Mouse (Mus musculus) cerebellum, adult 2 months (tissue): ENCODE results near the gene Tsen54. TPM values are rescaled to one million over a fixed set of nuclear protein-coding genes. Genes with fewer than 3 reads are reported as not detected.
"Not testable (repeated sequence)": the region's sequence is repeated elsewhere in the genome, so short reads cannot be mapped to it uniquely, and the experiment has no call there.

Source experiments
- DNase-seq, 2 experiments: peaks; one replicate each; pipeline ENCODE4 v3.0.0; 2021
- H3K27ac ChIP-seq: fragments of 200-500 bp; 2 replicates; pipeline ENCODE4 v1.5.1; 2012; ENCODE audit warnings: low read length, control low read depth, inconsistent platforms; ENCODE audit not compliant: insufficient read depth
- H3K27me3 ChIP-seq: fragments of 200-500 bp; 2 replicates; pipeline ENCODE4 v1.6.1; 2012; ENCODE audit warnings: inconsistent platforms, mild to moderate bottlenecking, low read length, moderate library complexity; ENCODE audit not compliant: control insufficient read depth, insufficient read depth
- H3K4me1 ChIP-seq: fragments of 200-500 bp; 2 replicates; pipeline ENCODE4 v1.6.1; 2011; ENCODE audit warnings: low read length; ENCODE audit not compliant: control insufficient read depth, insufficient read depth
- H3K4me3 ChIP-seq: fragments of 200-500 bp; replicated peaks from 2 replicates; pipeline ENCODE3; 2011; ENCODE audit warnings: mild to moderate bottlenecking, low read depth, low read length, control low read depth; ENCODE audit not compliant: insufficient read depth
- CTCF ChIP-seq: fragments of 200-500 bp; IDR thresholded peaks from 2 replicates; pipeline ENCODE4 v1.5.1; 2011; ENCODE audit warnings: low read depth, mild to moderate bottlenecking, control low read depth, low read length, moderate library complexity, borderline replicate concordance; ENCODE audit not compliant: insufficient read depth
- POLR2A ChIP-seq: fragments of 200-500 bp; IDR thresholded peaks from 2 replicates; pipeline ENCODE4 v1.6.1; 2011; ENCODE audit warnings: low read length, control low read depth, borderline replicate concordance; ENCODE audit not compliant: insufficient read depth
- WGBS: fragments of 180-500 bp; shearing (Covaris S2); methylation state at CpG from one replicate; pipeline ENCODE4 v1.1.7; 2018; 5-methylcytosine and 5-hydroxymethylcytosine counted together
- polyA plus RNA-seq: library from polyadenylated mRNA; depleted of rRNA; stranded (reverse); fragments of >200 nt; gene quantifications from 2 replicates; pipeline ENCODE4 v1.2.3, GENCODE M21; 2012

The Tsen54 gene
- polyA plus RNA-seq, 1 experiment: 25.0 TPM

DNA sequence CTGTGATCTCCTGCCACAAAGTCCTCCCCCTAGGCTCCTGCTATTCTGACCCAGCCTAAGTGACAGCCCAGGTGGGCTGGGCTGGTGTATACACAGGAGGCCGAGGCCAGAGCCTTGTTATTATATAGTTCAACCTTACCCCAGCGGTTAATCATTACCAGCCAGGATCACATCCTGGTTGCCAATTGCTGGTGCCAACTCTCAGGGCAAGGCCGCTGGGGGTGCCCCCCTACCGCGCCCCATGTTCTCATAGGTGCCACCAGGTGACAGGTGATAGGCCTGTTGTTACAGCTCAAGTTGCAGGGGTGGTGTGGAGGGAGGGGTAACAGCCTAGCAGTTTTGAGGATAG is 29.3 kb downstream of the Tsen54 start:
- DNase-seq: no peak
- TF ChIP-seq POLR2A: no peak
- no peak for TF ChIP-seq CTCF
- Histone ChIP-seq H3K4me1 (peaks cover 6% of the 10 kb centered on the region), H3K4me3 (no peak overlapping the region), H3K27ac (no peak overlapping the region), H3K27me3 (no peaks in the 10 kb centered on the region)
- WGBS: 92% methylated on average over 5 of the region's 5 CpGs

DNA sequence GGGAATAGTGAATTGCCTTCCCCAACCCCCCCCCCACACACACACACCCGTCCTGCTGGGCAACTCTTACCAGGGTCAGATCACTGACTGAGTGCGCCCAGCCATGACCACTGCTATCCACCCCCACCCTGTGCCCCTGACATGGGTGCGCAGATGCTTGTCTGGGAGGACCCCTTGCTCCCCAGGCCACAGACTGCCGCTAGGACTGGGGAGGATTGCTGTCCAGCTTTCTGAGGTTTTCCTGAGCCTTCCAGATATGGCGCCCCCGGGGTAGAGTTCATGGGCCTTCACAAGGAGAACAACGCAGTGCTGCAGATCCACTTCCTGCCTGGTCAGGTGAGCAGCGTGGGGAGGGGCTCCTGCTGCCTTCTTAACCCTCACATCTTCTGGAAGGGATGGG is 29.7 kb downstream of the Tsen54 start:
- no peak for DNase-seq
- Histone ChIP-seq H3K4me1 (peaks cover 6% of the 10 kb centered on the region), H3K4me3 (no peak overlapping the region), H3K27me3 (no peaks in the 10 kb centered on the region), H3K27ac (no peak overlapping the region)
- no peak for TF ChIP-seq CTCF
- no peak for TF ChIP-seq POLR2A
- WGBS: 80% methylated on average over 8 of the region's 8 CpGs

DNA sequence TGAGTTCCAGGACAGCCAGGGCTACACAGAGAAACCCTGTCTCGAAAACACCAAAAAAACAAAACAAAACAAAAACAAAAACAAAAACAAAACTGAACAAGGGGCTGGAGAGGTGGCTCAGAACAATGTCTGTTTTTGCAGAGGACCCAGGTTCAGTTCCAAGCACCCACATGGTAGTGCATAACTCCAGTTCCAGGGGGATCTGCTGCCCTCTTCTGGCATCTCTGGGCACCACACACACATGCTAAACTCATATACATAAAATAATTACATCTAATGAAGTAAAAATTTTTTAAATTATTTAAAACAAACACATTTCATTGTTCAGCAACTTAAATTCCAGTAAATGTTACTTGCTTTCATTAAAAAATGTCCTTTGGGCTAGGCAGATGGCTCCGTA is 31.3 kb downstream of the Tsen54 start:
- H3K27ac ChIP-seq: no peak overlapping the region
- TF ChIP-seq POLR2A: no peak
- no peak for TF ChIP-seq CTCF
- H3K4me1 ChIP-seq: peaks cover 6% of the 10 kb centered on the region
- WGBS: 93% methylated on average over 2 of the region's 2 CpGs
- no peaks in the 10 kb centered on the region for H3K27me3 ChIP-seq
- no peak overlapping the region for H3K4me3 ChIP-seq
- no peak for DNase-seq

DNA sequence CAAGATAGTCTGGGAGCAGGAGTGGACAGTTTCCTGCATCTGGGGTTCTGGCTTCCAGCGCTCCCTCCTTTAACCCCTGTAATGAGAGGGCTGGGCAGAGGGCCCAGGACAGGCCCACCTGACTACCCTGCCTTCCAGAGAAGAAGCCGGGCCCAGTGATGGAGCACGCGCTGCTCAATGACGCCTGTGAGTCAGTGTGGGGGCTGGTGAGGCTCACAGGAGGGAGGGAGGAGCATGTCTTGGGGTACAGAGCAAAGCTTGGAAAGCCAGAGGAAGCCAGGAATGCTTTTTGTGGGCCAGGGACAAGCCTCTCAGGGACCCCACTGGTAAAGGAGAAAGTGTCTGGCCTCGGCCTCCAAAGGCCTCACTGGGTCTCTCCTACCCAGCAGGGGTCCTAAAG is 40.1 kb downstream of the Tsen54 start:
- Histone ChIP-seq H3K27me3 (peaks cover 2% of the 10 kb centered on the region; the same call in 1 of the 2 replicates), H3K27ac (no peak overlapping the region), H3K4me3 (no peak overlapping the region), H3K4me1 (no peaks in the 10 kb centered on the region)
- WGBS: 73% methylated on average over 6 of the region's 6 CpGs
- no peak for DNase-seq
- TF ChIP-seq POLR2A (no peak), CTCF (no peak)

DNA sequence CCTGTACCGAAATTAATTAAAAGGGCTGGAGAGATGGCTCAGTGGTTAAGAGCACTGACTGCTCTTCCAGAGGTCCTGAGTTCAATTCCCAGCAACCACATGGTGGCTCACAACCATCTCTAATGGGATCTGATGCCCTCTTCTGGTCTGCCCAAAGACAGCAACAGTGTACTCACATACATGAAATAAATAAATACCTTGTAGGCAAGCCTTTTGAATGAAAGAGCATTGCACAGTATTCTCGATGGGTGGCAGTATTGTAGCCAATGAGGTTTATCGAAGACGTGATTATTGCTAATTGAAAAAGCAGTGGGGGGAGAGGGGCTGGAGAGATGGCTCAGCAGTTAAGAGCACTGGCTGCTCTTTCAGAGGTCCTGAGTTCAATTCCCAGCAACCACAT is 42.6 kb downstream of the Tsen54 start:
- H3K4me3 ChIP-seq, H3K4me1 ChIP-seq, H3K27ac ChIP-seq, DNase-seq, H3K27me3 ChIP-seq: not testable (repeated sequence)
- 94% methylated on average over 4 of the region's 4 CpGs for WGBS

DNA sequence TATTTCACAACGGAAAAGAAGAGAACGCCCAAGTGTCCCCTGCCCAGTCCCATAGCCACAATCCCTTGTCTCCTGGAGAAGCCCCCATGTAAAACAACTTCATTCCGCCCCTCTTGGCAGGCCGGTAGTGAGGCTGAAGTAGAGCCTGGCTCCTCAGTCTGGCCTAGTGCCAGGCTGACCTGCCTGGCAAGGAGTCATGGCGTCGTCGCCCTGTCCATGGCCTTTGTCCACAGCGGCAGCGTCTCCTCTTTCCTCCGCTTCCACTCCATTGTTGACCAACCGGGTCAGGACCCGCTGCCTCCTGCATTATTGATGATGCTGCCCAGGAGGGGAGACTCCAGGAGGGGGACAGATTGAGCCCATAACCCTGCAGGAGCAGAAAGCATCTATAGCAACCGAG is 43.4 kb downstream of the Tsen54 start:
- no peak for DNase-seq
- Histone ChIP-seq H3K4me3 (no peak overlapping the region), H3K27me3 (peaks cover 4% of the 10 kb centered on the region; the same call in 1 of the 2 replicates), H3K4me1 (no peaks in the 10 kb centered on the region), H3K27ac (no peak overlapping the region)
- no peak for TF ChIP-seq POLR2A
- TF ChIP-seq CTCF: no peak
- 35% methylated on average over 13 of the region's 13 CpGs for WGBS

DNA sequence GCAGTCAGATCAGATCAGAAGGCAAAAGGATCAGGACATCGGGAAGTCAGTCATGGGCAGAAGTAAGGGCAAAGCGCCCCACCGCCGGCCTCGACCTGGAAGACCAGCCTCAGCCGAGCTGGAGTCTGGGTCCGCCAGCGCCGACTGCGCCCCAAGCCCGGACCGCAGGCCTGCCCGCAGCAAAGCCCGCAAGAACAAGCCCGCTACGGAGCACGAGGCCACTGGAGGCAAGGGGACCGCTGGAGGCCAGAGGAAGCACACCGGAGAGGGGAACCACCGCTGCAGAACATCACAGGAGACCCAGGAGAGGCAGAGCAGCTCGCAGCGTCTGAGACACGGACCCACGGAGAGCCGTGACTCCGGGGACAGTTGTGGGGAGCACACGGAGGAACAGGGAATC is 43.8 kb downstream of the Tsen54 start, which contains the start of gene Myo15b:
Gene Myo15b, plus strand, starts transcription at position 53 of the 400 bp plus-strand sequence.
- Histone ChIP-seq H3K4me1 (no peaks in the 10 kb centered on the region), H3K27ac (no peak within 1 kb of the TSS), H3K27me3 (peaks cover 4% of the 10 kb centered on the region; the same call in 1 of the 2 replicates), H3K4me3 (no peak within 1 kb of the TSS)
- 13% methylated on average over 27 of the region's 27 CpGs for WGBS
- no peak for TF ChIP-seq CTCF
- TF ChIP-seq POLR2A: no peak
- DNase-seq: no peak

DNA sequence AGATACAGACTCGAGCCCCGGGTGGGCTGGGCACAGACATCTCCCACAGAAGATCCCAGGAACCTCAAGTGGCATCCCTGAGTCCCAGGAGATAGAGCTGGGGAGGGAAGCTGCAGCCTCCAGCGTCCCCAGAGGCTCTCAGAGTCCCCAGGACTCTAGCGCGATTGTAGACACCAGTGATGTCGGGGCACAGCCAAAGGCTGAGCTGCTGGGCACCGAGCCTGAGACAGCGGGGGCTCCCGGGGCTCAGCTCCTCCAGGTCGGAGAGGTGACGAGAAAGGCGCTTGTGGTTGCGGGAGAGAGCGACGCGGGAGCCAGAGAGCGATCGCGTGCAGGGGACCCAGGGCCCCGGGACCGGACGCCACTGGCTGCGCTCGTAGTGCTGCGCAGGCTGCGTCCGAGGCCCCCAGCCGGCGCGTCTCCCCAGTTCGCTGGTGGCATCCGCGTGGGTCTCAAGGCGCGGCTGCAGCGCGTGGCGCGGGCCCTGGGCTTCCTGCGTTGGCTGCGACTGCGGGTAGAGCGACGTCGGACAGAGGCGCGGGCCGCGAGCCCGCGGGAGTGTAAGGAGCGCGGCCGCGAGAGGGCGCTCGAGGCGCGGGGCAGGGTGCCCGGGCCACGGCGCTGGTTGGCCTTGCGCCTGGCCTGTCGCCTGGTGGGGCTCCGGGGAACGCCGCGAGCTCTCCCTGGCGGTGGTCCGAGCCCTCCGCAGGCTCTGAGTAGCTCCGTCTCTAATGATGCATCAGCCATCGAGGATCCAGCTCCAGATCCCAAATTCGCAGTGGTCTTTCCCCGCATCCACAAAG is 44.8 kb downstream of the Tsen54 start:
- Histone ChIP-seq H3K4me1 (no peaks in the 10 kb centered on the region), H3K4me3 (no peak overlapping the region), H3K27me3 (peaks cover 4% of the 10 kb centered on the region; the same call in 1 of the 2 replicates), H3K27ac (no peak overlapping the region)
- DNase-seq: peak; percentile 64 to 71
- no peak for TF ChIP-seq POLR2A
- TF ChIP-seq CTCF: peak; percentile 63; the same call in 1 of the 2 replicates
- WGBS: 1% methylated on average over 75 of the region's 75 CpGs

DNA sequence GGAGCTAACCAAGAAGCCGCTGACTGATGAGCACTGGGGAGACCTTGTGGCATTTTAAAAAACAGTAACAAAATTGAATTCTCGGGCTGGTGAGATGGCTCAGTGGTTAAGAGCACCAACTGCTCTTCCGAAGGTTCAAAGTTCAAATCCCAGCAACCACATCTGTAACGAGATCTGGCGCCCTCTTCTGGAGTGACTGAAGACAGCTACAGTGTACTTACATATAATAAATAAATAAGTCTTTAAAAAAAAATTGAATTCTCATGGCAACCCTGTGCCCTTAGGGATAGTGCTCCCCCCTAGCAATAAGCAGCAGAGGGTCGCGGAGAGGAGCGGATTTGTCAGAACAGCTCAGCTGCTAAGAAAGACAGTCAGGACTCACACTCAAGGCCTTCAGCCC is 49.4 kb downstream of the Tsen54 start:
- WGBS: 85% methylated on average over 8 of the region's 8 CpGs
- no peak for TF ChIP-seq POLR2A
- TF ChIP-seq CTCF: no peak

More for the DNA sequence above, 49.4 kb downstream of the Tsen54 start:
- H3K4me1 ChIP-seq: no peaks in the 10 kb centered on the region
- no peak overlapping the region for H3K4me3 ChIP-seq
- peaks cover 4% of the 10 kb centered on the region; the same call in 1 of the 2 replicates for H3K27me3 ChIP-seq
- H3K27ac ChIP-seq: no peak overlapping the region
- no peak for DNase-seq
